Mouse (Mus musculus) olfactory bulb, adult 2 months (tissue): ENCODE results near the gene March8. TPM values are rescaled to one million over a fixed set of nuclear protein-coding genes. Genes with fewer than 3 reads are reported as not detected.

ENCODE experiments used
- H3K27ac ChIP-seq: fragments of 200-500 bp; 2 replicates; pipeline ENCODE4 v1.5.1; 2012; ENCODE audit warnings: low read depth, low read length; ENCODE audit not compliant: insufficient read depth
- H3K4me1 ChIP-seq: fragments of 200-500 bp; 2 replicates; pipeline ENCODE4 v1.6.1; 2012; ENCODE audit warnings: low read length; ENCODE audit not compliant: control insufficient read depth, insufficient read depth
- H3K4me3 ChIP-seq: fragments of 200-500 bp; 2 replicates; pipeline ENCODE4 v1.5.1; 2012; ENCODE audit warnings: mild to moderate bottlenecking, low read depth, low read length, moderate library complexity; ENCODE audit not compliant: insufficient read depth
- CTCF ChIP-seq: fragments of 200-500 bp; IDR thresholded peaks from 2 replicates; pipeline ENCODE4 v1.5.1; 2012; ENCODE audit warnings: low read depth, mild to moderate bottlenecking, low read length, moderate library complexity; ENCODE audit not compliant: insufficient read depth
- POLR2A ChIP-seq: fragments of 200-500 bp; IDR thresholded peaks from 2 replicates; pipeline ENCODE4 v1.6.1; 2012; ENCODE audit warnings: mild to moderate bottlenecking, low read depth, low read length, moderate library complexity; ENCODE audit not compliant: insufficient read depth
- WGBS: fragments of 180-500 bp; shearing (Covaris S2); methylation state at CpG from one replicate; pipeline ENCODE4 v1.1.7; 2018; 5-methylcytosine and 5-hydroxymethylcytosine counted together
- polyA plus RNA-seq: library from polyadenylated mRNA; stranded (reverse); fragments of >200 nt; gene quantifications from 2 replicates; pipeline ENCODE4 v1.2.4, GENCODE M21; 2012; ENCODE audit warnings: low replicate concordance; ENCODE audit not compliant: missing spikeins, insufficient read depth, insufficient read length

The March8 gene
- polyA plus RNA-seq, 1 experiment: not detected

DNA sequence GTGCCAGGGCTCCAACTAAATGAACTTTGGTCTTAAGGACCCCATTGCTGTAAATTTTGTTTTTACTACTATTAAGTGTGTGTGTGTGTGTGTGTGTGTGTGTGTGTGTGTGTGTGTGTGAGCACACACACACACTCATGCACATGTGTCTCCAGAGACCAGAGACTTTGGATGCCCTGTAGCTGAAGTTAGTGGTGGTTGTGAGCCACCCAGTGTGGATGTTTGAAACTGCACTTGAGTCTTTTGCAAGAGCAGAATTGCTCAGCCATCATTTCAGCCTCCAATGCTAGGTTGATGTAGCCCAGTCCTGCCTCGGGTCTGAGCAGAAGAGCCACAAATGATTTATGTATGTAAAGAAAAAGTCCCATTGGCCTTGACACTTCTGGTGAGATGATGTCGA lies 85.8 kb downstream of the March8 start:
- TF ChIP-seq CTCF (no peak), POLR2A (no peak)
- H3K4me1 ChIP-seq: peaks cover 6% of the 10 kb centered on the region; the same call in 1 of the 2 replicates
- WGBS: 51% methylated on average over 2 of the region's 2 CpGs
- no peak overlapping the region for H3K4me3 ChIP-seq
- no peak overlapping the region for H3K27ac ChIP-seq

DNA sequence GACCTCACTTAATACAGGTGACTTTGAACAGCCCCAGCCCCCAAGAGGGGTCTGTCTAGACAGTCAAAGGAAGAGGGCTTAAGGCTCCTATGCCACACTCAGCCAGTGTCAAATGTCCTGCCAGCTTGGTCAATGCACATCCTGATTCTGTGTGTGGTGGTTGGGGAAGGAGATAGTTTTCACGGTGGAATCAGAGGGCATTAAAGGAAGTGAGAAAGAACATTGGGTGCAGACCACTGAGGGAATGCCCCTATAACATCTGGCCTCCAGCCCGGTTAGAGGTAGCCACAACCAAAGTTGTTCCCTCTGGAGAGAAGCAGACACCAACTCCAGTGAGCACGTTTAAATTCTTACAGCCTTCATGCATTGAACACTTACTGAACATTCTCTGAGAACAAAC lies 89.7 kb downstream of the March8 start:
- no peak for TF ChIP-seq CTCF
- no peak for TF ChIP-seq POLR2A
- H3K27ac ChIP-seq: no peak overlapping the region
- 93% methylated on average over 3 of the region's 3 CpGs for WGBS

DNA sequence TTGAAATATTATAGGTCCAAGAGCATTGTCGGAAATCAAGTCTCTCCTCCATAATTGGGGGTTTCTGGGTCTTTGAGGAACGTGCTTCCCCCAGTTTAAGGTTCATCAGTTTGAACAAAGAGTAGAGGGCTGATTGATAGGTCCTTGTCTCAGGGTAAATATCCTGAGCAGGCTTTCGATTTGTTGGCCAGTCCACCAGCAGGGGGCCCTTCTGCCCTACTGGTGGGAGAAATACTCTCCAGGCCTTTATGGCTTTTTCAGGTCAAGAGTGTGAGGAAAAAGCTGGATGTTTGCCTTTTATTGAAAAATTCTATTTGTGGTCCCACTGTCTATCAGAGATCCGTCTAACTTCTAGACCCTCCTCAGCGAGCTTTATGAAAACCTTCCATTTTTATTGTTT lies 90.5 kb downstream of the March8 start:
- no peak for TF ChIP-seq CTCF
- TF ChIP-seq POLR2A: no peak
- H3K4me1 ChIP-seq: no peaks in the 10 kb centered on the region
- H3K4me3 ChIP-seq: no peak overlapping the region
- H3K27ac ChIP-seq: no peak overlapping the region
- whole genome bisulfite sequencing: 70% methylated on average over 5 of the region's 5 CpGs

More for the DNA sequence above, 89.7 kb downstream of the March8 start:
- Histone ChIP-seq H3K4me1 (no peaks in the 10 kb centered on the region), H3K4me3 (no peak overlapping the region)

DNA sequence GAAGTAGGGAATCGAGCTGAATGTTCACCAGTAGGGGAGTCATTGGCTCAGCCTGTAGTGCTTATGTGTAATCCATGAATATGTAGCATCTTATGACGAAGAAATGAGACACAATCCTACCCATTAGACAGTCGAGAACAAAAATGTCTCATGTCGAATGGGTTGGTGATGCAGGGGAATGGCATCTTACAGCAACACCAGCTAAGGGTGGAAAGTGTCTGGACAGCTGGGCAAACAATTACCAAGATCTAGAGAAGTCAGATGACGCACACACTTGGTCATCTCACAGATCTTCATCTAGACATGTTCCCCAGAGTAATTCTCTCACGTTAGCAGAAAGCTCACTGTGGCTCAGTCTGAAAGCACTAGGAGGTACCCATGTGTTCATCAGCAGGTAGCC lies 101.0 kb downstream of the March8 start:
- H3K27ac ChIP-seq: no peak overlapping the region
- H3K4me3 ChIP-seq: no peak overlapping the region
- no peak for TF ChIP-seq CTCF
- TF ChIP-seq POLR2A: no peak
- WGBS: 84% methylated on average over 6 of the region's 6 CpGs
- no peaks in the 10 kb centered on the region for H3K4me1 ChIP-seq

DNA sequence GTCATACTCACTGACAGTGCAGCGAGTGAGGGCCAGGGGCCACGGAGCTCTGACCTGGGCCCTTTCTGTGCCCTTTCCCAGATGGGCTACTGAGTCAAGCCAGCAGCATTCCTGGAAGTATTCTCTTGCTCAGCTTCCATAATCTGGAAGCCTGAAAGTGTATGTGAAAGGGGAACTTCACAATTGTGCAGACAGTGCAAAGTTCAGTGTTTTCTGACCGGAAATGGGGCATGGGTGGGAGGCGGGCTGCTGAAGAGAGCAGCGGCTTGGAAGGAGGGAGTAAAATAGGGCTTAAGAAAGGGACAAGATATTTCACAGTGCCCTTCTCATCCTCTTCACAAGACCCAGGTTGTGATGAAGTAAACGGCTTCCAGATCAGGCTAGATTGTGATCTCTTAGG lies 101.7 kb downstream of the March8 start:
- Histone ChIP-seq H3K4me1 (no peaks in the 10 kb centered on the region), H3K4me3 (no peak overlapping the region), H3K27ac (no peak overlapping the region)
- no peak for TF ChIP-seq CTCF
- TF ChIP-seq POLR2A: no peak
- WGBS: 88% methylated on average over 6 of the region's 6 CpGs

DNA sequence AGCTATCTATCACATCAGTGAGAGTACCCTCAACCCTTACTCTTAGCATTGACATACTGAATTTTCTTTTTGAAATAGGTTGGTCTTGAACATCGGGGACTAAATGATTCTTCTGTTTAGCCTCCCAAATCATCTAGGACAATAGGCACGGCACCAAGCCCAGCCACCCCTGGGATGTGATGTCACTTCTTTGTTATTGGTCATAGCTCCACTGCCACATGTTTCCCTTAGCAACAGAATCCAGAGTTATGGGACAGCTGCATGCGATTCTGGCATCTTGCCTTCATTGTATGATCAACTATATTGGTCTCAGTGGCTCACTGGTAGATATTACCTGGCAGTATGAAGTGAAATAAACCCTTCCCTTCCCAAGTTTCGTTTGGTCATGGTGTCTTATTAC lies 102.6 kb downstream of the March8 start:
- WGBS: 79% methylated on average over 4 of the region's 4 CpGs
- no peak overlapping the region for H3K27ac ChIP-seq
- TF ChIP-seq CTCF (no peak), POLR2A (no peak)
- H3K4me3 ChIP-seq: no peak overlapping the region
- no peaks in the 10 kb centered on the region for H3K4me1 ChIP-seq

DNA sequence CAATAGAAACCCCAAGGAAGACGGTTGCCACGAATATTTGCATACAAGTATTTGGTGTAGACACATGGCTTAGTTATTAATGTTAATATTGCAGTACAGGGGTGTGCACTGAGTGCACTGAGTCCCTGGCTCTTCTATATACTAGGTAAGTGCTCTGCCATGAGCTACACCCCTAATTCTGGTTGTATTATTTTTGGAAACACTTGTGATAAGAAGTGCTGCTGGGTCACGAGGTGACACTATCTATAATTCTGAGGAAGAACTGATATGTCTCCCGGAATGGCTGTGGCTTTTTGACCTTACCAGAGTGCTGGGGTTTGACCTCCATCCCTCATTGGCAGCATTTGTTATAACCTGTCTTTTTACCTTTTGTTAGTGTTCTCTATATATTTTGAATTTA lies 103.0 kb downstream of the March8 start:
- H3K4me1 ChIP-seq: no peaks in the 10 kb centered on the region
- TF ChIP-seq CTCF (no peak), POLR2A (no peak)
- 84% methylated on average over 4 of the region's 4 CpGs for WGBS
- H3K4me3 ChIP-seq: no peak overlapping the region
- no peak overlapping the region for H3K27ac ChIP-seq

DNA sequence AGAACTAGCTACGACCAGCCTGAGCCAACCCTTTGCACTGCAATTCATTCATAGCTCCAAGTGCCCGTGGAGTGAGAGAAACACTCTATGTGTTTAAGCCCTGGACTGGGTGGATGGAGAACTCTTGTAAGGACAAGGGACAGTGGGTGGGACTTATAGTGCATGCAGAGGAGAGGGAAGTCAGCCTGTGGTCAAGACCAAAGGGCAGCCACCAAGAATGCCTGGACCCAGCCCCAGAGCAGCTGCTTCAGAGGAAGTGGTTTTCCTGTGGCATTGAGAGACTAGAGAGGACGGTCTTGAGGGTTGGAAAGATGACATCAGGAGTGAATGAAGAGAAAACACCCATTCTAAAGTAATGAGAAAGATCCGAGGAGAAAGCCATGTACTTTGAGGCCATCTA lies 118.0 kb downstream of the March8 start:
- Histone ChIP-seq H3K27ac (no peak overlapping the region), H3K4me1 (peaks cover 3% of the 10 kb centered on the region; the same call in 1 of the 2 replicates), H3K4me3 (no peak overlapping the region)
- 83% methylated on average over 4 of the region's 4 CpGs for WGBS
- TF ChIP-seq POLR2A (no peak), CTCF (no peak)

DNA sequence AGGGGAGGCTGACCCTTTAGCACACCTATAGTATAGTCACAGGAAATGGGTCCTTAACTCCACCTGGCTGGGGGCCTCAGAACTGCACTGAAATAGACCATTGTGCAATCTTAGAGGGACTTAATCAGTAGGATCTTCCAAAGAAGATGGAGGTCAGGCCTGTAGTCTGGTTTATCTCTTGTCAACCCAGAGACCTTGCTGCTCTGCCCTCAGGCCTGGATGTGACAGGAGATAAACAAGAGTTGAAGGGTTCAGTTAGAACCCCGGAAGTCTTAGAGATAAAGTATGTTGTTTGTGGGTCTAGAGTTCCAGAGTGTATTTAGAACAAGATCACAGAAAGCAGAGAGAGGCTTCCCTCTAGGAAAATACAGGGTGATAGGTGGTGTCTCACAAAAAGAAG lies 118.7 kb downstream of the March8 start:
- TF ChIP-seq POLR2A (no peak), CTCF (no peak)
- WGBS: 94% methylated on average over 1 of the region's 1 CpGs
- H3K4me1 ChIP-seq: peaks cover 6% of the 10 kb centered on the region; the same call in 1 of the 2 replicates
- H3K27ac ChIP-seq: no peak overlapping the region
- H3K4me3 ChIP-seq: no peak overlapping the region

DNA sequence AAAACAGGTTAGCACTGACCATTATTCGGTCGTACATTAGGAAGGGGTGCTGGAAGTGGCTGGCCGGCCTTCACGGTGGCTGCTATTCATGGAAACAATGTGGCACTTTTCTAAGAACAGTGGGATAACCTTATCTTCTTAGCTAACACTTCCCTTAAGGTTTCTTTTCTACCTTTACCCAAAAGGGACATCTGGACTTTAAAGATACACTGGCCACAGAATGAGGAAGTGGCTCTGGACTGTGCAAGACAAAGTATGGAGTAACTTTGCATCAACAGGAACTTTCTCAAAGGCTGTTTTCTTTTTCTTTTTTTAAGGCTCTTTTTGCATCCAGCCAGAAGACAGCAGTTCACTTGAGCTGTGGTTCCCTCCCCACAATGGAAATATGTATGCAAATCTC lies 120.9 kb downstream of the March8 start:
- Histone ChIP-seq H3K4me1 (peaks cover 6% of the 10 kb centered on the region; the same call in 1 of the 2 replicates), H3K4me3 (no peak overlapping the region), H3K27ac (no peak overlapping the region)
- TF ChIP-seq POLR2A (no peak), CTCF (no peak)
- 62% methylated on average over 4 of the region's 4 CpGs for WGBS

Other genes with a start within 250 kb of the March8 start
- not detected in 2 replicates for gene Tmcc1, start 144.5 kb upstream of the March8 start, polyA plus RNA-seq
- gene Washc2, start 130.0 kb upstream of the March8 start, polyA plus RNA-seq: not detected in 2 replicates
- not detected in 2 replicates for gene Zfand4, start 73.8 kb upstream of the March8 start, polyA plus RNA-seq
- gene Alox5, start 123.2 kb downstream of the March8 start, polyA plus RNA-seq: not detected in 2 replicates
- not detected in 2 replicates for gene Olfr211, start 151.1 kb downstream of the March8 start, polyA plus RNA-seq
- not detected in 2 replicates for gene Olfr212, start 168.5 kb downstream of the March8 start, polyA plus RNA-seq
- not detected in 2 replicates for gene Olfr213, start 200.4 kb downstream of the March8 start, polyA plus RNA-seq
- not detected in 2 replicates for gene Gm5580, start 213.1 kb downstream of the March8 start, polyA plus RNA-seq
- gene Olfr214, start 216.2 kb downstream of the March8 start, polyA plus RNA-seq: not detected in 2 replicates
- not detected in 2 replicates for gene Olfr215, start 246.2 kb downstream of the March8 start, polyA plus RNA-seq